Mouse (Mus musculus) adrenal gland, adult (tissue): ENCODE data around the gene Zfp710.
"Not testable (repeated sequence)": the region's sequence is repeated elsewhere in the genome, so short reads cannot be mapped to it uniquely, and the experiment has no call there.

Experiments used
- DNase-seq, 2 experiments: peaks; one replicate each; pipeline ENCODE4 v3.0.0; 2022 to 2023; ENCODE audit warnings: low spot score in 1 of 2; ENCODE audit not compliant: inconsistent age in 2 of 2

The Zfp710 gene

GRCm38 (mm10) chr7:80111066-80112045 is 86.7 kb downstream of the Zfp710 start:
- DNase-seq: no peak

- DNase-seq: no peak
These were observed 89.4 kb downstream of the Zfp710 start for GRCm38 (mm10) chr7:80113989-80114388.

GRCm38 (mm10) chr7:80114451-80115223 is 90.0 kb downstream of the Zfp710 start:
- DNase-seq: peak; percentile 67 to 85

- DNase-seq: peak; percentile 96 to 98
These were observed 90.6 kb downstream of the Zfp710 start, which contains the start of gene Idh2 for GRCm38 (mm10) chr7:80115224-80115590. Gene Idh2, minus strand, starts transcription at chr7:80115392.

- peak; percentile 84 to 92 for DNase-seq
These were observed 91.5 kb downstream of the Zfp710 start for GRCm38 (mm10) chr7:80116158-80116557.

- DNase-seq: peak; percentile 58 to 78
These were observed 94.6 kb downstream of the Zfp710 start for GRCm38 (mm10) chr7:80119198-80119597.

- no peak for DNase-seq
These were observed 96.5 kb downstream of the Zfp710 start for GRCm38 (mm10) chr7:80121083-80121482.

GRCm38 (mm10) chr7:80123115-80123514 is 98.5 kb downstream of the Zfp710 start:
- DNase-seq: no peak

GRCm38 (mm10) chr7:80123672-80124071 is 99.1 kb downstream of the Zfp710 start:
- DNase-seq: no peak

- DNase-seq: no peak
These were observed 104.7 kb downstream of the Zfp710 start for GRCm38 (mm10) chr7:80129278-80129677.

GRCm38 (mm10) chr7:80130344-80131055 is 105.9 kb downstream of the Zfp710 start:
- peak in 1 of 2 experiments; percentile 43 for DNase-seq

- DNase-seq: not testable (repeated sequence)
These were observed 106.7 kb downstream of the Zfp710 start for GRCm38 (mm10) chr7:80131315-80131714.

- DNase-seq: peak; percentile 47 to 76
These were observed 107.9 kb downstream of the Zfp710 start for GRCm38 (mm10) chr7:80132541-80132940.

- DNase-seq: peak; percentile 89 to 91
These were observed 110.0 kb downstream of the Zfp710 start for GRCm38 (mm10) chr7:80134454-80135172.

GRCm38 (mm10) chr7:80135173-80135532 is 110.5 kb downstream of the Zfp710 start:
- no peak for DNase-seq

GRCm38 (mm10) chr7:80138375-80138774 is 113.8 kb downstream of the Zfp710 start:
- DNase-seq: no peak

GRCm38 (mm10) chr7:80140815-80141214 is 116.2 kb downstream of the Zfp710 start:
- DNase-seq: peak; percentile 76 to 91
